Mouse (Mus musculus) liver, embryonic 16.5 days (tissue): ENCODE results near the gene Irf8. TPM values are rescaled to one million over a fixed set of nuclear protein-coding genes. Genes with fewer than 3 reads are reported as not detected.

Experiments used
- ATAC-seq: fragments of 200-750 bp; cut with Nextera tagmentation; 2 replicates; pipeline ENCODE4 v1.8.0; 2017; ENCODE audit warnings: low read depth, mild to moderate bottlenecking, moderate number of reproducible peaks, moderate library complexity
- H3K27ac ChIP-seq: fragments of 300-500 bp; sonication (generic); 2 replicates; pipeline ENCODE4 v1.5.1; 2014; ENCODE audit warnings: mild to moderate bottlenecking, low read length
- H3K27me3 ChIP-seq: fragments of 300-500 bp; sonication (generic); 2 replicates; pipeline ENCODE4 v1.6.1; 2014; ENCODE audit warnings: low read depth, low read length, mixed read lengths; ENCODE audit not compliant: control insufficient read depth, insufficient read depth
- H3K36me3 ChIP-seq: fragments of 300-500 bp; sonication (generic); 2 replicates; pipeline ENCODE4 v1.6.1; 2014; ENCODE audit warnings: mild to moderate bottlenecking; ENCODE audit not compliant: control insufficient read depth, insufficient read depth
- H3K4me1 ChIP-seq: fragments of 300-500 bp; sonication (generic); 2 replicates; pipeline ENCODE4 v1.6.1; 2014; ENCODE audit warnings: low read depth, low read length, mixed read lengths; ENCODE audit not compliant: control insufficient read depth
- H3K4me2 ChIP-seq: fragments of 300-500 bp; sonication (generic); 2 replicates; pipeline ENCODE4 v1.6.1; 2014; ENCODE audit warnings: low read depth, low read length, mixed read lengths
- H3K4me3 ChIP-seq: fragments of 300-500 bp; sonication (generic); 2 replicates; pipeline ENCODE4 v1.5.1; 2014; ENCODE audit warnings: low read depth, mild to moderate bottlenecking, low read length
- H3K9ac ChIP-seq: fragments of 300-500 bp; sonication (generic); 2 replicates; pipeline ENCODE4 v1.6.1; 2014; ENCODE audit warnings: low read depth, low read length
- H3K9me3 ChIP-seq: fragments of 300-500 bp; sonication (generic); replicated peaks from 2 replicates; pipeline ENCODE4 v1.6.1; 2016; ENCODE audit warnings: low read length; ENCODE audit not compliant: control insufficient read depth
- WGBS: fragments of 180-500 bp; shearing (Covaris S2); extraction: QIAGEN DNeasy Blood & Tissue Kit; methylation state at CpG from one replicate; pipeline ENCODE4 v1.1.7; 2014; ENCODE audit not compliant: insufficient replicate concordance; 5-methylcytosine and 5-hydroxymethylcytosine counted together
- polyA plus RNA-seq: library from polyadenylated mRNA; unstranded; fragments of >200 nt; fragmentation: Nextera tagmentation; extraction: Ambion mirVana; gene quantifications from 2 replicates; pipeline ENCODE4 v1.2.1, GENCODE M21; 2015

Gene Irf8
- polyA plus RNA-seq, 1 experiment from 2014 or later, result 17.4 TPM

DNA sequence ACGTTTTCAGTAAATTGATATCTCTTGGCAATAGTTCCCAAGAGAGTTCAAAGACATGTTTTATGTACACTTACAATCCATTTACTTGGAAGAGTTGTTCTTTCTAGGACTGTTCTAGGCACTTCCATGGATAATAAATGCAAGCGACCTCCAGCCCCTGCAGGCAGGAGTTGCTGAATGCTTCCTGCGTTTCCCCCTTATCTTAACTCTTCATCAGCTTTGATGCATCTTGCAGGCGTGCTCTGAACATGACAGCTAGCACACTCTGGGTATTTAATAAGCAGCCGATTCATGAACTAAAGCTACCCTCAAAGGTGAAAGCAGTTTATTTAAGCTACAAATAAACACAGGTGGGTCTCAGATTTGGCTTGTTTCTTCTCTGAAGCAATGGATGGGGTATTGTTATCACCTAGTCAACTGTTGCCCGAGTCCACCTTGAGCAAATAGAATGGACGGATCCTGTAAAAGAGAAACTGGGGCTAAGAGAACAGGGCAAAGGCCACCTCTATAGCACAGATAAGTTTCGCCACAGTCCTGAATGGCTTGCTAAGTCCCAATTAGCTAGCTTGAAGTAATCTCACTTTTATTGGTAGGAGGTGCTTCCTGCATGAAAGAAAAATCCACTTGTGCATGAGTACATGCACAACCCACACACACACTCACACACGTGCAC is 7.5 kb upstream of the Irf8 start:
- WGBS, result 36% methylated on average over 9 of the region's 9 CpGs
- Histone ChIP-seq H3K4me2 (no peak overlapping the region), H3K27me3 (no peaks in the 10 kb centered on the region), H3K9ac (no peak overlapping the region), H3K4me3 (no peak overlapping the region), H3K27ac (no peak overlapping the region), H3K36me3 (no peaks in the 10 kb centered on the region), H3K9me3 (no peaks in the 10 kb centered on the region), H3K4me1 (peaks cover 6% of the 10 kb centered on the region)
- ATAC-seq, result peak; percentile 67

DNA sequence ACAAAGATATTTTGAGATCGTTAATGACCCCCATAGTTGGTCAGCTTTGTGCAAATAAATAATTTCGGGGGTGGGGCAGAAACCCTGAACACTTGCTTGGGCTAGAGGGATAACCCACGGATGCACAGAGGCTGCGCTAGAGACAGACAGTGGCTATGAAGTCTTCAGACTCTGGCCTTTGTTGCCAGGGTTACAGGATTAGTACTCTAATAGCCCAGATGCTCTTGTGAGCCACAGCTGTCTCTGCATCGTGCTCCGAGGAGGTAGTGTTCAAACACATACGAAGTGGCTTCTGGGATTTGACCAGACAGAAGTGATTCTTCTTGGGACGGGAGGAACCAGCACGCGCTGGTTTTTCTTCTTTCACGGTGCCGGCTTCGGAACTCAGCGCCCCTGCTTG is 4.6 kb upstream of the Irf8 start:
- Histone ChIP-seq H3K4me3 (no peak overlapping the region), H3K27me3 (peaks cover 18% of the 10 kb centered on the region), H3K27ac (no peak overlapping the region)

GRCm38 (mm10) chr8:120732068-120732467 is 4.1 kb upstream of the Irf8 start:
- 47% methylated on average over 6 of the region's 6 CpGs for WGBS

More for the DNA sequence above, 4.6 kb upstream of the Irf8 start:
- Histone ChIP-seq H3K9me3 (no peaks in the 10 kb centered on the region), H3K4me2 (no peak overlapping the region), H3K4me1 (peaks cover 6% of the 10 kb centered on the region), H3K9ac (no peak overlapping the region), H3K36me3 (no peaks in the 10 kb centered on the region)
- no peak for ATAC-seq
- WGBS, result 49% methylated on average over 14 of the region's 14 CpGs

DNA sequence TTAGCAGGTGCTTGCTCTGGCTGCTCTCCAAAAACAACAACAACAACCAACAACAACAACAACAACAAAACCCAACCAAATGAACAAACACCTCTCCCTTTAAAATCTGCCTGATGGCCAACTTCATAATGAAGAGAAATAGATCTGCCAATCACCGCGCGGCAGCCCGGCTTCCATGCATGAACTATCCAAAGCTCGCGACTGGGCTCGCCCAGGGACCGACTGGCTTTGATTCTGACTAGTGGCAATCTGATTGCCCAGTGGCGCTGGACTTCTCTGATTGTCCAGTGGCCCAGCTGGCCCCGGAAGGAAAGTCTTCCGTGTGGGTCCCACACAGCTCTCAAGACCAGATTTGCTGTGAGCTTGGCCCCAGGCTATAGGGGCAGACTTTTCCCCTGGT is 328 bp downstream of the Irf8 start:
- peak overlapping the region; percentile 33 for H3K9ac ChIP-seq
- no peaks in the 10 kb centered on the region for H3K36me3 ChIP-seq
- peaks cover 25% of the 10 kb centered on the region for H3K27me3 ChIP-seq
- peak overlapping the region; percentile 52 for H3K4me3 ChIP-seq
- H3K27ac ChIP-seq, result no peak overlapping the region
- peak overlapping the region; percentile 67 for H3K4me2 ChIP-seq
- H3K9me3 ChIP-seq, result no peaks in the 10 kb centered on the region
- 1% methylated on average over 11 of the region's 11 CpGs for WGBS
- H3K4me1 ChIP-seq, result no peaks in the 10 kb centered on the region; the same call in 1 of the 2 replicates
- peak; percentile 33; the same call in 1 of the 2 replicates for ATAC-seq

More at GRCm38 (mm10) chr8:120732068-120732467, 4.1 kb upstream of the Irf8 start:
- no peaks in the 10 kb centered on the region for H3K9me3 ChIP-seq
- H3K4me2 ChIP-seq, result no peak overlapping the region
- H3K27me3 ChIP-seq, result peaks cover 21% of the 10 kb centered on the region
- no peak for ATAC-seq
- no peak overlapping the region for H3K9ac ChIP-seq
- H3K36me3 ChIP-seq, result no peaks in the 10 kb centered on the region
- no peak overlapping the region for H3K27ac ChIP-seq
- no peak overlapping the region for H3K4me3 ChIP-seq
- H3K4me1 ChIP-seq, result peaks cover 6% of the 10 kb centered on the region

GRCm38 (mm10) chr8:120737166-120737565 is 1.0 kb downstream of the Irf8 start:
- H3K4me1 ChIP-seq, result no peaks in the 10 kb centered on the region; the same call in 1 of the 2 replicates
- H3K36me3 ChIP-seq, result no peaks in the 10 kb centered on the region
- WGBS, result 46% methylated on average over 7 of the region's 7 CpGs
- peak overlapping the region; percentile 52 for H3K4me3 ChIP-seq
- no peak overlapping the region for H3K9ac ChIP-seq
- no peak overlapping the region for H3K27ac ChIP-seq
- peaks cover 25% of the 10 kb centered on the region for H3K27me3 ChIP-seq
- no peak for ATAC-seq
- H3K9me3 ChIP-seq, result no peaks in the 10 kb centered on the region
- no peak overlapping the region; the same call in 1 of the 2 replicates for H3K4me2 ChIP-seq

- Histone ChIP-seq H3K27me3 (peaks cover 25% of the 10 kb centered on the region), H3K4me3 (peak overlapping the region; percentile 16; the same call in 1 of the 2 replicates), H3K9me3 (no peaks in the 10 kb centered on the region), H3K9ac (no peak overlapping the region), H3K36me3 (no peaks in the 10 kb centered on the region), H3K4me1 (peaks cover 5% of the 10 kb centered on the region), H3K27ac (no peak overlapping the region), H3K4me2 (0 out of 2 replicates have a peak overlapping the region, but pooled peaks have one; percentile 24)
- no peak for ATAC-seq
- 58% methylated on average over 4 of the region's 4 CpGs for WGBS
These were observed 2.6 kb downstream of the Irf8 start for GRCm38 (mm10) chr8:120738771-120739170.

GRCm38 (mm10) chr8:120739526-120739925 is 3.4 kb downstream of the Irf8 start:
- Histone ChIP-seq H3K27ac (no peak overlapping the region), H3K4me1 (peaks cover 12% of the 10 kb centered on the region), H3K4me3 (no peak overlapping the region), H3K9ac (no peak overlapping the region), H3K4me2 (no peak overlapping the region), H3K27me3 (peaks cover 25% of the 10 kb centered on the region), H3K9me3 (no peaks in the 10 kb centered on the region), H3K36me3 (no peaks in the 10 kb centered on the region)
- ATAC-seq, result no peak
- WGBS, result 78% methylated on average over 15 of the region's 15 CpGs

GRCm38 (mm10) chr8:120740579-120740978 is 4.4 kb downstream of the Irf8 start:
- Histone ChIP-seq H3K4me3 (no peak overlapping the region), H3K9ac (no peak overlapping the region), H3K36me3 (no peaks in the 10 kb centered on the region), H3K4me2 (no peak overlapping the region), H3K27me3 (peaks cover 17% of the 10 kb centered on the region), H3K27ac (no peak overlapping the region), H3K9me3 (no peaks in the 10 kb centered on the region), H3K4me1 (peaks cover 12% of the 10 kb centered on the region)
- 23% methylated on average over 2 of the region's 2 CpGs for WGBS
- no peak for ATAC-seq

GRCm38 (mm10) chr8:120741001-120741400 is 4.8 kb downstream of the Irf8 start:
- H3K4me2 ChIP-seq, result no peak overlapping the region
- ATAC-seq, result no peak
- WGBS, result 68% methylated on average over 17 of the region's 17 CpGs

More at GRCm38 (mm10) chr8:120741001-120741400, 4.8 kb downstream of the Irf8 start:
- no peak overlapping the region for H3K4me3 ChIP-seq
- no peak overlapping the region for H3K27ac ChIP-seq
- no peak overlapping the region for H3K9ac ChIP-seq
- H3K9me3 ChIP-seq, result no peaks in the 10 kb centered on the region
- H3K4me1 ChIP-seq, result peaks cover 12% of the 10 kb centered on the region
- no peaks in the 10 kb centered on the region for H3K36me3 ChIP-seq
- peaks cover 13% of the 10 kb centered on the region for H3K27me3 ChIP-seq
